Mouse (Mus musculus) cortical plate, adult 2 months (tissue): Measurements from ENCODE around the gene Morc2a.

ENCODE experiments used
- CTCF ChIP-seq: fragments of 200-500 bp; IDR thresholded peaks from 2 replicates; pipeline ENCODE4 v1.5.1; 2011; ENCODE audit warnings: mild to moderate bottlenecking, control low read depth, low read length; ENCODE audit not compliant: insufficient read depth; ENCODE audit errors: extremely low read depth
- POLR2A ChIP-seq: fragments of 200-500 bp; IDR thresholded peaks from 2 replicates; pipeline ENCODE4 v1.6.1; 2011; ENCODE audit warnings: mild to moderate bottlenecking, low read length, control low read depth; ENCODE audit not compliant: insufficient read depth; ENCODE audit errors: extremely low read depth

DNA sequence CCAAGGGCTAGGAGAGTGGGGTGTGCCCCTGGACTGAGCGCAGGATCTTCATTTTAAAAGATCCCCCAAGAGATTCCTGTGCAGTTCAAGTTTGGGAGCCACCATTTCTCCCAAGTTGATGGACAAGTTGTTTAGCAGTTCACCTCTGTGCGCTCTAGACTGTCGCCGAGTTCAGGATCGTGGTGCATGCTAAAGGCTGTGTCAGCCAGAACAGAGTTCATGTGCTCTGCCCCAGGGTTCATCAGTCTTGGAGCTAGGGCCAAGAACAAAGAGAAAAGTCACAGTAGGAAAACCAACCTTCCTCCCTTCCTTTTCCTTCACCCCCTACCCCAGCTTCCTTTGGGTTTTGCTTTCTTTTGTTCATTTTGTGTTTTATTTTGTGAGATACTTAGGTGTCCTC is 42.5 kb upstream of the Morc2a start:
- TF ChIP-seq CTCF (no peak), POLR2A (no peak)
